Mouse (Mus musculus): ENCODE data around the gene Mn1.

- TF ChIP-seq CTCF (IDR thresholded peaks at IDR 0.05; ENCODE audit: low read depth) = no peak
- TF ChIP-seq EP300 (optimal IDR thresholded peaks at IDR 0.05) = no peak
These were observed 11.7 kb downstream of the Mn1 start for GRCm38 (mm10) chr5:111428882-111429281.
